Mouse (Mus musculus) limb, embryonic 10.5 days (tissue): ENCODE measurements around the gene Foxd1. TPM values are rescaled to one million over a fixed set of nuclear protein-coding genes. Genes with fewer than 3 reads are reported as not detected.

Source experiments
- polyA plus RNA-seq: library from polyadenylated mRNA; unstranded; fragments of >200 nt; fragmentation: Nextera tagmentation; extraction: Ambion mirVana; gene quantifications from 2 replicates; pipeline ENCODE4 v1.2.1, GENCODE M21; 2016

Gene Foxd1
- polyA plus RNA-seq, 1 experiment from 2014 or later: 0.11 TPM

Other genes with a start within 250 kb of the Foxd1 start
- 5.5 and 11.0 TPM in 2 replicates for gene Arhgef28, start 147.8 kb upstream of the Foxd1 start, polyA plus RNA-seq
- 51.4 and 54.5 TPM in 2 replicates for gene Utp15, start 91.2 kb upstream of the Foxd1 start, polyA plus RNA-seq
- 10.4 and 12.1 TPM in 2 replicates for gene Ankra2, start 91.2 kb upstream of the Foxd1 start, polyA plus RNA-seq
- not detected in 2 replicates for gene Gm21976, start 74.4 kb upstream of the Foxd1 start, polyA plus RNA-seq
- 695 and 810 TPM in 2 replicates for gene Btf3, start 37.2 kb upstream of the Foxd1 start, polyA plus RNA-seq
- gene Gm10320, start 137.8 kb downstream of the Foxd1 start, polyA plus RNA-seq: 0.70 and 1.5 TPM in 2 replicates